Mouse (Mus musculus) kidney, adult 2 months (tissue): Measurements from ENCODE around the gene Prdx6.

Source experiments
- CTCF ChIP-seq: fragments of 200-500 bp; conservative IDR thresholded peaks from 2 replicates; pipeline ENCODE4 v1.5.1; 2011; ENCODE audit warnings: low read depth, mild to moderate bottlenecking, control low read depth, low read length, moderate library complexity, mixed read lengths; ENCODE audit not compliant: insufficient read depth, insufficient read length
- POLR2A ChIP-seq: fragments of 200-500 bp; IDR thresholded peaks from one replicate; pipeline ENCODE4 v1.6.1; 2011; ENCODE audit warnings: low read depth, low read length, control low read depth

GRCm38 (mm10) chr1:161270776-161271460 is 19.9 kb upstream of the Prdx6 start:
- TF ChIP-seq POLR2A (no peak), CTCF (no peak)
